Mouse (Mus musculus): ENCODE data around the gene Gm8237.
"Not testable (repeated sequence)": the region's sequence is repeated elsewhere in the genome, so short reads cannot be mapped to it uniquely, and the experiment has no call there.

Gene Gm8237

DNA sequence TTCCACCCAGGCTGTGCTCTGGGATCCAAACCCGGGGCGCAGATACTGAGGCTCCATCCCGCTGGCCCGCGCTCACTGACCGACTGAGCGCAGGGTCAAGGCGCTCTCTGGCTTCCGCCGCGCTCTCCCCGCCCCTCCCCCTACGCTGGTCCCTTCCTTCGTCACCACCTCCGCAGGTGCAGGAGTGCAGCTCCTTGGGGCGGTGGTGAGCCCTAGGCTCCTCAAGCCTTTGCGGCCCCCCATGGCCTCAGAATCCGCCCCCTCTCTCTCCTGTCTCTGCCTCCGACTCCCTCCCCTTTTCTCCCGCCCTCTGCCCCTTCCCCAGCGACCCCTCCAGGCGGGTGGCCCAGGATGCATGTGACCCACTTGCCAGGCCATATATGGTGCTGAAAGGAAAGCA, at the start of gene Gm8237:
Gene Gm8237 (minus strand): TSS at position 142 of the 400 bp plus-strand sequence.
- not testable (repeated sequence) for DNase-seq (ENCODE audit: extremely low read depth, insufficient read length, low spot score)

DNA sequence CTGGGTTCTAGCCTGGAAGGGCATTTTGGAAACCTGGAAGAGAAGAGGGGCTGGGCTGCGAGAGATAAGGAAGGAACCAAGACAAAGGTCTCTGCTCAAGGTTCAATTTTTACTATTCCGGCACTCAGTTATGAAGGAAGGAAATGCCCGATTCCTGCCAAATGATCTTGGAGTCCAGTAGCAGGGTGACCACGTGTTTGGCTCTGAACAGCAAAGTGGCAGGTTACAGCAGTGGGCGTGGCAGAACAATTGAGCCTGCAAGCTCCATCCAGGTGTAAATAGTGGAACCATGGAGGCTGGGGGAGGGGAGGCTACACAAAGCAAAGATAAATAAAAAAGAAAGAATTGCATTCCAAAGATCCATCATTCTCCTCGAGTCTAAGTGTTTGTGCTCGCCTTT, 43.1 kb upstream of the Gm8237 start:
- not testable (repeated sequence) for DNase-seq (ENCODE audit: extremely low read depth, insufficient read length, low spot score)

DNA sequence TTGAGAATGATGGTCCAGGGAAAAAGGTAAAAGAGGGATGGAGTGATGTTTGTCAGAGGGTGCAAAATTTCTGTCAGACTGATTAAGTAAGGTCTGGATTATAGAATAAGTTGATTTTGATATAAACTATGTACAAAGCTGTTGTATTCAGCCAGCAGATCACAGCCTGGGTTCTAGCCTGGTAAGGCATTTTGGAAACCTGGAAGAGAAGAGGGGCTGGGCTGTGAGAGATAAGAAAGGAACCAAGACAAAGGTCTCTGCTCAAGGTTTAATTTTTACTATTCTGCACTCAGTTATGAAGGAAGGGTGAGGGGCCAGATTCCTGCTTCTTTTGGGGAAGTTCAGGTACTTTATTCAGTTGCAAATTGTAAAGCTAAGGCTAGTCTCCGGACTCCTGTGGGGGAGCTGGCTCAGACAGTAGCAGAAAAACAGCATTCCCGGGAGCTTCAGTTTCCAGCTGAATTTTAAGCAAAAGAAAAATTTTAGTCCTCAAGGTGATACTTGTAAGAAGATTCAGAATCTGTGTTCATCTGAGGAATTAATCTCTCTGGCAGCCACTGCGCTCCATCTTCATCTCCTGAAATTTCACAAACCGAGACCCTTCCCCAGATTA, 38.3 kb upstream of the Gm8237 start:
- not testable (repeated sequence) for DNase-seq (ENCODE audit: extremely low read depth, insufficient read length, low spot score)

DNA sequence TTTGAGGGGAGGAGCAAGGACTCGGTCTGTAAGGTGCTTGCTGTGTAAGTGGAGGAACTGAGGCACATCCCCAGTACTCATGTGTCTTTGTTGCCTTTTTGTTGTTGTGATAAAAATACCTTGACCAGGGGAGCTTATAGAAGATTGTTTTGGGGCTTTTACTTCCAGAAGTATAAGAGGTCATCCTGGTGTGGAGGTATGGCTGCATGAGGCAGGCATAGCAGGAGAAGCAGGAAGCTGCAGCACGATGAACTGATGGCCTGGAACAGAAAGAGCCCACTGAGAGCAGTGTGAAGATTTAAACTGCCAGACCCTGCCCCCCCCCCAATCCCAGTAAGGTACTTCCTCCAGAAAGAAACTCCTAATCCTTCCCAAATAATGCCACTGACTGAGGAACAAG, 33.5 kb upstream of the Gm8237 start:
- not testable (repeated sequence) for DNase-seq (ENCODE audit: extremely low read depth, insufficient read length, low spot score)

DNA sequence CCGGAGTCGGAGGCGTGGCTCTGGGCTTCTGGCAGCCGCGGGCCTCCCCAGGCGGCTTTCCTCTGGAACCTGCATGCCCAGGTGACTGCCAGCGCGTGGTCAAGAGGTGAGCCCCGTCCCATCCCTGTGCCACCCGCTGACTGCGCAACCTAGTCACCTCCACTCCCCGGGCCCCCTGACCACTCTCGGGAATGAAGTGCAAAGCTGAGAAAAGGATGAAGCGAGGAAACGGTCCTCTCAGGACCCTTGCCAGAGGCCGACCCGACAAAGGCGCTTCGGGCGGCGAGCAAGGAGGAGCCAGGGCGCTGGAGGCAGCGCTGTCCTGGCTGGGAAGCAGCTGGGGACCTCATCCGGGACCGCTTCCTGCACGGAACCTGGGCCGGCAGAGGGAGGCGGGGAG, 391 bp downstream of the Gm8237 start:
- not testable (repeated sequence) for DNase-seq (ENCODE audit: extremely low read depth, insufficient read length, low spot score)

DNA sequence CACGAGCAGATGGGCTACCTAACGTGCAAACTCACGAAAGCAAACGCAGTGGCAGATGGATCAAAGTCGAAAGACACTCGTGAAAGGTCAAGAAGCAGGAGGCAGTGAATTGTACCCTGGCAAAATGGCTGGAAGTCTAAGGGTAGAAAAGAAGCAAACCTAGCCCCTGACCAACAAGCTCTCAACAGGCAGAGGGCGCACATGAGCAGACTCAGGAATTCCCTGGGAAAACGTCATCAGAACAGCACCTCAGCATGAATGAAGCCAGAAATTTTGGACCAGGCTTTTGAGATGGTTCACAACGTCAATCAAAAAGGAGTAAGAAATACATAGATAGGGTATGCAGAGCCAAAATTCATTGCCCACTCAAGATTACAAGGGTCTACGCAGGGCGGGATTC, 1.0 kb downstream of the Gm8237 start:
- not testable (repeated sequence) for DNase-seq (ENCODE audit: extremely low read depth, insufficient read length, low spot score)

DNA sequence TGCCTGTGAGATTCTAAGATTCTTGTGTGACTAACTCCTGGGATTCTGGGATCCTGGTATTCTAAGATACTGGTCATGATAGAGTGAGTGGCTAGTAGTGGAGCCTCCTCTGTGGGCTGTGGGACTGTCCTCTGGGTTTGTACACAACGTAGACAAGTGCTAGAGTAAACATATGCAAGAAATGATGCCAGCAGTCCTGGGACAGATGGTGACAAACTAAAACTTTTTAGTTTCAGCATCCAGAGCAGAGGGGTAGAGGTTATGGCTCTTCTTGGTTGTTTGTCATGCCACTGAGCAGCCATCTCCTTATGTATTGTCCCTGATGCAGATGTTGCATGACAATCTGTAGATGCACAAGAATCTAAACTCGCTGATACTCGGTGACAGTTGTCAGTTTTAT, 24.3 kb downstream of the Gm8237 start:
- not testable (repeated sequence) for DNase-seq (ENCODE audit: extremely low read depth, insufficient read length, low spot score)

DNA sequence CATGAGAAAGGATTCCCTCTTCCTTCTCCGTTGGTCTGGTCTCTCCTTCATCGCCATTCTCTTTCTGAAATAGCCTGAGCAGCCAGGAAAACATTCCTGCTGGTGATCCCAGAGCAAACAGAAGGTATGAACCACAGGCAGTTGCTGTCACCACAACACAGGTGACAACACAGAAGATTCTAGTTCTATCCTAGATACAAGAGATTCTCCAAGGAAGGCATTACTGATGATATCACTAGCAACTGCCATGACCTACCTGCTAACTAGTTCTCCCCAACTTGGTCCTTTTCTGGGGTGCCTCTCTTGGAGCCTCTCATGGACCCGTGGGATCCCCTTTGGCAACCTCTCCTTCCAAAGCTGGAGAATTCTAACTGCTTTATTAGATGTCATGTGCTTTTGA, 50.0 kb downstream of the Gm8237 start, which contains the start of gene Gm3424:
Gene Gm3424 (minus strand): TSS at position 101 of the 400 bp plus-strand sequence.
- DNase-seq (ENCODE audit: extremely low read depth, insufficient read length, low spot score), result not testable (repeated sequence)

DNA sequence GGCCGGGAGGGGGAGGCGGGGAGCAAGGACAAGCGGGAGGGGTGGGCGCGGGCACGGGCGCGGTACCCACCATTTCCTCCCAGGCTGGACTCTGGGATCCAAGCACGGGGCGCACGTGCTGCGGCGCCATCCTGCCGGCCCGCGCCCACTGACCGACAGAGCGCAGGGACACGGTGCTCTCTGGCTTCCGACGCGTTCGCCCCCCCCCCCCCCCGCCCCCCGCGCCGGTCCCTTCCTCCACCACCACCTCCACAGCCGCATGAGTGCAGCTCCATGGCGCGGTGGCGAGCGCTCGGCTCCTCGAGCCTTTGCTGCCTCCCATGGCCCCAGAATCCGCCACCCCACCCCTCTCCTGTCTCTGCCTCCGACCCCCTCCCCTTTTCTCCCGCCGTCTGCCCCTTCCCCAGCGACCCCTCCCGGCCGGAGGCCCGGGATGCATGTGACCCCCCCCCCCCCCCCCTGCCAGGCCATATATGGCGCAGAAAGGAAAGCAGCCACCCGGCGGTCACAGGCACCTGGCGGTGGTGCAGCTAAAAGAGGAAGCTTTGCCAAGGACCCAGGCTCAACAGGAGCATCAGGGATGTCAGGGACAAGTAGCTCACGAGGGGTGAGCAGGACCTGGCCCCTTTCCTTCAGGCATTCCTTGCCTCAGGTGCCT, 67.4 kb downstream of the Gm8237 start:
- not testable (repeated sequence) for DNase-seq (ENCODE audit: extremely low read depth, insufficient read length, low spot score)

Measured in 3134 (cell line).